Comparison of ENCODE assay signal across 17 mouse cellular contexts in the genomic region with DNA sequence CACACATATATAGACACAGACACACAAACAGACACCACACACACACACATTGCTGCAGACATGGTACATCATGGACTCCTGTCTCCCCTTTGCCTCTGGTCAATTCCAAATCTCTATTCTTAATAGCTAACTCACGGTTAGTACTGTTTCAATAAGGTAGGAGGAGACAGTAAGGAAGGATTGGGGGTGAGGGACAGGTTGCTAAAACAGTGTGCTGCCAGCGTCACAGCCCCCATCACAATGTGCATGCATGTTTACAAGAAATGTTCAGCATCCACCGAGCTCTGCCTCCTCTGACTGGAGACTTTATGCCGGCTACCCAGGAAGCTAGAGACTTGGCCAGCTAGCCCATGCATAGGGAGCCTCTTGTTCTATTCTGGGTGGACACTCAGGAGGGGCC. TPM values are rescaled to one million over a fixed set of nuclear protein-coding genes. Genes with fewer than 3 reads are reported as not detected.
DNase-seq lines count a peak whose midpoint lies in the region; ATAC-seq lines count a peak whose summit lies in the region.
"Had no signal": no experiment of that assay in that cellular context is flagged by ENCODE, and none has a peak within 500 bp of the region (broad histone marks: within the 10 kb centered on the region; RNA-seq: fewer than 3 reads in every experiment).

No protein-coding gene starts in this region.

- H3K9me3 ChIP-seq in forebrain, embryonic 12.5 days, result no peaks in the 10 kb centered on the region
- H3K9me3 ChIP-seq in forebrain, embryonic 10.5 days, result no peaks in the 10 kb centered on the region
- no peaks in the 10 kb centered on the region for H3K9me3 ChIP-seq in hindbrain, embryonic 14.5 days (ENCODE audit: control insufficient read depth, low read length)
- no peaks in the 10 kb centered on the region for H3K9me3 ChIP-seq in neural tube, embryonic 14.5 days (ENCODE audit: control insufficient read depth, low read length)

- no peak for ATAC-seq in forebrain, embryonic 12.5 days (ENCODE audit: low FRiP score)
- no peak for ATAC-seq in hindbrain, embryonic 14.5 days (ENCODE audit: low FRiP score)
- ATAC-seq in neural tube, embryonic 14.5 days (ENCODE audit: low read depth), result no peak

- 0 out of 2 replicates have a peak overlapping the region, but pooled peaks have one; percentile 33 for H3K27ac ChIP-seq in forebrain, embryonic 12.5 days
- H3K27ac ChIP-seq in forebrain, embryonic 10.5 days, result no peak overlapping the region
- H3K27ac ChIP-seq in hindbrain, embryonic 14.5 days, result no peak overlapping the region
- H3K27ac ChIP-seq in neural tube, embryonic 14.5 days (ENCODE audit: low read depth, low read length), result no peak overlapping the region

- WGBS in forebrain, embryonic 12.5 days, result 51% methylated on average over 4 of the region's 4 CpGs
- WGBS in forebrain, embryonic 10.5 days, result 75% methylated on average over 4 of the region's 4 CpGs
- WGBS in hindbrain, embryonic 14.5 days, result 51% methylated on average over 4 of the region's 4 CpGs
- WGBS in neural tube, embryonic 14.5 days, result 49% methylated on average over 4 of the region's 4 CpGs

- H3K4me3 ChIP-seq in forebrain, embryonic 12.5 days (replicated peaks), result 0 out of 2 replicates have a peak overlapping the region, but pooled peaks have one; percentile 5
- H3K4me3 ChIP-seq in forebrain, embryonic 10.5 days, result no peak overlapping the region
- no peak overlapping the region; the same call in 1 of the 2 replicates for H3K4me3 ChIP-seq in hindbrain, embryonic 14.5 days (replicated peaks; ENCODE audit: low read length)
- no peak overlapping the region for H3K4me3 ChIP-seq in neural tube, embryonic 14.5 days (ENCODE audit: low read depth, low read length)

- peaks cover 82% of the 10 kb centered on the region for H3K4me1 ChIP-seq in forebrain, embryonic 12.5 days
- H3K4me1 ChIP-seq in forebrain, embryonic 10.5 days, result peaks cover 86% of the 10 kb centered on the region
- peaks cover 58% of the 10 kb centered on the region for H3K4me1 ChIP-seq in hindbrain, embryonic 14.5 days (replicated peaks; ENCODE audit: control insufficient read depth, insufficient read depth, low read length)
- H3K4me1 ChIP-seq in neural tube, embryonic 14.5 days (ENCODE audit: control insufficient read depth, insufficient read depth, low read length), result peaks cover 45% of the 10 kb centered on the region

- DNase-seq in forebrain, embryonic 10.5 days (ENCODE audit: extremely low spot score, low spot score), result no peak
- peak; percentile 25 to 28 for DNase-seq in right cerebral cortex, postnatal 10 days (ENCODE audit: low spot score in 2 of 2)
- DNase-seq in right cerebral cortex, postnatal 4 days, result no peak
- no peak for DNase-seq in hindbrain, embryonic 14.5 days (ENCODE audit: low spot score)
- no peak for DNase-seq in lung, postnatal 14 days
- no peak for DNase-seq in urinary bladder, postnatal 10 days (ENCODE audit: low spot score)
- DNase-seq: adrenal gland, postnatal 14 days; cerebellum, adult 9-11 months; gastrocnemius, postnatal 36 days; heart, postnatal 36 days; kidney, adult 18-20 months; kidney, postnatal 36 days; liver; lung, adult 2 months had no signal

- peaks cover 5% of the 10 kb centered on the region; the same call in 1 of the 2 replicates for H3K36me3 ChIP-seq in forebrain, embryonic 12.5 days (replicated peaks)
- peaks cover 6% of the 10 kb centered on the region for H3K36me3 ChIP-seq in forebrain, embryonic 10.5 days (replicated peaks)
- no peaks in the 10 kb centered on the region for H3K36me3 ChIP-seq in hindbrain, embryonic 14.5 days (replicated peaks; ENCODE audit: control insufficient read depth, insufficient read depth)
- H3K36me3 ChIP-seq in neural tube, embryonic 14.5 days (ENCODE audit: control insufficient read depth, insufficient read depth, low read length), result no peaks in the 10 kb centered on the region

- H3K27me3 ChIP-seq in forebrain, embryonic 12.5 days, result no peaks in the 10 kb centered on the region
- peaks cover 69% of the 10 kb centered on the region for H3K27me3 ChIP-seq in forebrain, embryonic 10.5 days (ENCODE audit: poor library complexity, severe bottlenecking)
- H3K27me3 ChIP-seq in hindbrain, embryonic 14.5 days (ENCODE audit: control insufficient read depth, insufficient read depth, low read length), result no peaks in the 10 kb centered on the region
- no peaks in the 10 kb centered on the region for H3K27me3 ChIP-seq in neural tube, embryonic 14.5 days (ENCODE audit: control insufficient read depth, insufficient read depth, low read length)

- peak overlapping the region; percentile 36 for H3K9ac ChIP-seq in forebrain, embryonic 12.5 days
- H3K9ac ChIP-seq in hindbrain, embryonic 14.5 days, result peak overlapping the region; percentile 35
- H3K9ac ChIP-seq in neural tube, embryonic 14.5 days (replicated peaks; ENCODE audit: low read depth, low read length), result no peak overlapping the region

- peak overlapping the region; percentile 29; the same call in 1 of the 2 replicates for H3K4me2 ChIP-seq in forebrain, embryonic 12.5 days
- peak overlapping the region; percentile 81 for H3K4me2 ChIP-seq in hindbrain, embryonic 14.5 days (replicated peaks)
- peak overlapping the region; percentile 31 for H3K4me2 ChIP-seq in neural tube, embryonic 14.5 days (ENCODE audit: low read depth, low read length)
- H3K4me2 ChIP-seq: heart, embryonic 11.5 days had no signal

RNA-seq across cellular contexts. Expression of a gene that starts 9.0 kb away (rescaled TPM):
- polyA plus RNA-seq in forebrain, embryonic 12.5 days (2016; fragmentation: Nextera tagmentation; extraction: Ambion mirVana), result 46.0 and 54.4 TPM in 2 replicates
- 3.4 and 5.5 TPM in 2 replicates for polyA plus RNA-seq in forebrain, embryonic 10.5 days (2016; fragmentation: Nextera tagmentation; extraction: Ambion mirVana)
- polyA plus RNA-seq in hindbrain, embryonic 14.5 days (2014; fragmentation: Nextera tagmentation; extraction: Ambion mirVana), result 29.6 and 30.7 TPM in 2 replicates
- polyA plus RNA-seq in neural tube, embryonic 14.5 days (2014; fragmentation: Nextera tagmentation; extraction: Ambion mirVana), result 38.0 and 38.2 TPM in 2 replicates

Comparison
In these comparisons a context has a peak if more than half of its experiments do, and no peak if none do; other contexts are left out.
1. DNase-seq: peak in right cerebral cortex, postnatal 10 days (2 of 2); none in forebrain, embryonic 10.5 days (single experiment), right cerebral cortex, postnatal 4 days (single experiment), hindbrain, embryonic 14.5 days (single experiment), lung, postnatal 14 days (single experiment) and urinary bladder, postnatal 10 days (single experiment).
2. H3K4me2 ChIP-seq: peak in every context shown above with its lines; median percentile 81 in hindbrain, embryonic 14.5 days; 31 in neural tube, embryonic 14.5 days; 29 in forebrain, embryonic 12.5 days.